Mouse (Mus musculus) frontal cortex, postnatal 10 days (tissue): Measurements from ENCODE around the gene Tmtc2.

Source experiments
- DNase-seq, 2 experiments: peaks; one replicate each; pipeline ENCODE4 v3.0.0; 2022; ENCODE audit warnings: low spot score in 2 of 2, mixed read lengths in 1 of 2

The Tmtc2 gene

GRCm38 (mm10) chr10:105500482-105500881 is 73.8 kb downstream of the Tmtc2 start:
- no peak for DNase-seq

- DNase-seq, result no peak
Measured at GRCm38 (mm10) chr10:105495248-105495647, 79.0 kb downstream of the Tmtc2 start.

GRCm38 (mm10) chr10:105492485-105492884 is 81.8 kb downstream of the Tmtc2 start:
- DNase-seq, result no peak

- no peak for DNase-seq
Measured at GRCm38 (mm10) chr10:105490748-105491147, 83.5 kb downstream of the Tmtc2 start.

GRCm38 (mm10) chr10:105489970-105490735 is 84.1 kb downstream of the Tmtc2 start:
- no peak for DNase-seq

GRCm38 (mm10) chr10:105486977-105487376 is 87.3 kb downstream of the Tmtc2 start:
- DNase-seq, result no peak

GRCm38 (mm10) chr10:105484355-105485094 is 89.7 kb downstream of the Tmtc2 start:
- DNase-seq, result no peak

GRCm38 (mm10) chr10:105479771-105480170 is 94.5 kb downstream of the Tmtc2 start:
- no peak for DNase-seq

GRCm38 (mm10) chr10:105477623-105478238 is 96.5 kb downstream of the Tmtc2 start:
- DNase-seq, result no peak

- no peak for DNase-seq
Measured at GRCm38 (mm10) chr10:105474162-105474830, 100.0 kb downstream of the Tmtc2 start.

- no peak for DNase-seq
Measured at GRCm38 (mm10) chr10:105464378-105464777, 109.9 kb downstream of the Tmtc2 start.

- DNase-seq, result no peak
Measured at GRCm38 (mm10) chr10:105453441-105453840, 120.8 kb downstream of the Tmtc2 start.

- no peak for DNase-seq
Measured at GRCm38 (mm10) chr10:105447191-105447590, 127.1 kb downstream of the Tmtc2 start.

- no peak for DNase-seq
Measured at GRCm38 (mm10) chr10:105444309-105444708, 129.9 kb downstream of the Tmtc2 start.

- no peak for DNase-seq
Measured at GRCm38 (mm10) chr10:105434879-105435278, 139.4 kb downstream of the Tmtc2 start.

- no peak for DNase-seq
Measured at GRCm38 (mm10) chr10:105430885-105431284, 143.4 kb downstream of the Tmtc2 start.

GRCm38 (mm10) chr10:105430232-105430631 is 144.0 kb downstream of the Tmtc2 start:
- DNase-seq, result no peak

- no peak for DNase-seq
Measured at GRCm38 (mm10) chr10:105428080-105428479, 146.2 kb downstream of the Tmtc2 start.

GRCm38 (mm10) chr10:105427625-105428024 is 146.6 kb downstream of the Tmtc2 start:
- no peak for DNase-seq

- DNase-seq, result no peak
Measured at GRCm38 (mm10) chr10:105425052-105425451, 149.2 kb downstream of the Tmtc2 start.

GRCm38 (mm10) chr10:105423187-105423586 is 151.1 kb downstream of the Tmtc2 start:
- DNase-seq, result no peak

GRCm38 (mm10) chr10:105417845-105418383 is 156.3 kb downstream of the Tmtc2 start:
- DNase-seq, result no peak
